In the genomic region with DNA sequence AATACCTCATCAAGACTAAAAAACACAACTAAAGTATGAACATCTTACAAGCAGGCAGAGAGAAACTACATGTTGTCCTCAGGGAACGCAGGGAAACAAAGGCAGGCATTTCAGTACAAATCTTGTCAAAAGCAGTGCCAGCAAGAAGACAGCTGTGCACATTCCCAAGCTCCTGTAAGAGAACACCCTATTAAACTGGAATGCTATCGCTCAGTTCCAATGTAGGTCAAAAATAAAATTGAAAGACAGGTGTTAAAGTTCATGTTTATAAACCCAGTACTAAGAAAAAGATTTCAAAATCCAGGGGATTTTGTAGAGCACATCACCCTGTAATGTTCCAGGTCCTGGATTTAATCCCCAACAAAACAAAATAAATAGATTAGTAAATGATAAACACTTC, we compare ENCODE assay signal across 26 mouse cellular contexts.
A peak's percentile ranks its signal among the peaks of the same experiment; 100 is the strongest.
DNase-seq lines count a peak whose midpoint lies in the region; ATAC-seq and TF ChIP-seq lines count a peak whose summit lies in the region.
"Had no signal": no experiment of that assay in that cellular context is flagged by ENCODE, and none has a peak within 500 bp of the region (broad histone marks: within the 10 kb centered on the region; RNA-seq: fewer than 3 reads in every experiment).

No protein-coding gene starts in this region.

- DNase-seq in heart, adult 8-10 months (ENCODE audit: low spot score) = peak; percentile 1
- no peak for DNase-seq in heart, postnatal 10 days
- DNase-seq in limb, embryonic 10.5 days (ENCODE audit: low spot score) = no peak
- peak; percentile 4 for DNase-seq in MEL (ENCODE audit: low read depth, low spot score)
- peak; percentile 7 for DNase-seq in limb, embryonic 14.5 days (ENCODE audit: low spot score)
- DNase-seq in lung, adult 2 months = no peak
- DNase-seq: adrenal gland, postnatal 25 days; cerebellum, adult 11-12 months; cerebellum, postnatal 10 days; forebrain, postnatal 0 days; gastrocnemius, postnatal 14 days; heart, adult 2 months; heart, postnatal 4 days; kidney, adult 11 months; kidney, postnatal 25 days; liver; lung, postnatal 36 days; right cerebral cortex, postnatal 14 days; thymus, postnatal 4 days had no signal

- TF ChIP-seq RAD21 in MEL (IDR thresholded peaks at IDR 0.05; ENCODE audit: low read depth, low read length) = no peak

- H3K4me3 ChIP-seq in limb, embryonic 13.5 days = no peak overlapping the region
- H3K4me3 ChIP-seq in limb, embryonic 10.5 days = no peak overlapping the region
- H3K4me3 ChIP-seq in MEL (ENCODE audit: control insufficient read depth in 1 of 2, insufficient read depth in 1 of 2, low read depth in 2 of 2, low read length in 2 of 2) = peak overlapping the region; percentile 69 to 71
- no peak overlapping the region for H3K4me3 ChIP-seq in limb, embryonic 14.5 days (replicated peaks; ENCODE audit: low read length)
- no peak overlapping the region for H3K4me3 ChIP-seq in lung, adult 2 months (replicated peaks; ENCODE audit: extremely low read depth, low read depth, low read length)
- H3K4me3 ChIP-seq: embryonic facial prominence, embryonic 15.5 days; forebrain, embryonic 12.5 days; heart, adult 2 months; midbrain, embryonic 12.5 days; neural tube, embryonic 13.5 days had no signal

- TF ChIP-seq CTCF in MEL (IDR thresholded peaks at IDR 0.05 in 2 of 3, conservative IDR thresholded peaks at IDR 0.05 in 1 of 3; ENCODE audit: control insufficient read depth in 1 of 3, insufficient read depth in 1 of 3, low read depth in 2 of 3, low read length in 3 of 3, poor library complexity in 1 of 3, severe bottlenecking in 1 of 3) = no peak
- no peak for TF ChIP-seq CTCF in lung, adult 2 months (IDR thresholded peaks at IDR 0.05; ENCODE audit: insufficient read depth, low read length)

- H3K4me1 ChIP-seq in limb, embryonic 13.5 days = no peaks in the 10 kb centered on the region
- H3K4me1 ChIP-seq in limb, embryonic 10.5 days = no peaks in the 10 kb centered on the region
- peaks cover 0 to 2% of the 10 kb centered on the region in 2 experiments; a peak in 1 of 4 replicates for H3K4me1 ChIP-seq in MEL (ENCODE audit: control insufficient read depth in 1 of 2, insufficient read depth in 2 of 2, low read length in 2 of 2)
- H3K4me1 ChIP-seq in limb, embryonic 14.5 days (ENCODE audit: control insufficient read depth, insufficient read depth, low read length) = no peaks in the 10 kb centered on the region
- H3K4me1 ChIP-seq in lung, adult 2 months (ENCODE audit: control insufficient read depth, insufficient read depth, low read length) = no peaks in the 10 kb centered on the region
- H3K4me1 ChIP-seq: embryonic facial prominence, embryonic 15.5 days; forebrain, embryonic 12.5 days; midbrain, embryonic 12.5 days; neural tube, embryonic 13.5 days had no signal

- no peak overlapping the region for H3K9ac ChIP-seq in limb, embryonic 13.5 days
- no peak overlapping the region for H3K9ac ChIP-seq in MEL (ENCODE audit: control insufficient read depth, low read depth, low read length, poor library complexity, severe bottlenecking)
- no peak overlapping the region for H3K9ac ChIP-seq in limb, embryonic 14.5 days (ENCODE audit: low read depth, low read length, severe bottlenecking)
- H3K9ac ChIP-seq: embryonic facial prominence, embryonic 15.5 days; forebrain, embryonic 12.5 days; forebrain, postnatal 0 days; hindbrain, embryonic 14.5 days; midbrain, embryonic 12.5 days; neural tube, embryonic 13.5 days had no signal

- TF ChIP-seq EP300 in MEL (IDR thresholded peaks at IDR 0.05; ENCODE audit: low read depth in 1 of 2, low read length in 2 of 2) = no peak

- 76% methylated on average over 2 of the region's 2 CpGs for WGBS in limb, embryonic 13.5 days
- 88% methylated on average over 2 of the region's 2 CpGs for WGBS in limb, embryonic 10.5 days
- 53% methylated on average over 2 of the region's 2 CpGs for WGBS in limb, embryonic 14.5 days
- WGBS in lung, adult 2 months = 62% methylated on average over 2 of the region's 2 CpGs

- no peaks in the 10 kb centered on the region for H3K27me3 ChIP-seq in limb, embryonic 13.5 days
- no peaks in the 10 kb centered on the region for H3K27me3 ChIP-seq in limb, embryonic 10.5 days (ENCODE audit: low read depth, poor library complexity, severe bottlenecking)
- H3K27me3 ChIP-seq in MEL (ENCODE audit: control insufficient read depth in 1 of 2, insufficient read depth in 2 of 2, low read length in 2 of 2) = no peaks in the 10 kb centered on the region
- no peaks in the 10 kb centered on the region for H3K27me3 ChIP-seq in limb, embryonic 14.5 days (ENCODE audit: control insufficient read depth, insufficient read depth, low read length)
- H3K27me3 ChIP-seq: embryonic facial prominence, embryonic 15.5 days; forebrain, embryonic 12.5 days; midbrain, embryonic 12.5 days; neural tube, embryonic 13.5 days had no signal

- intact Hi-C loops in heart, postnatal 10 days (cut with DNase I) = no loop called here

- H3K27ac ChIP-seq in limb, embryonic 13.5 days = no peak overlapping the region
- H3K27ac ChIP-seq in limb, embryonic 10.5 days = no peak overlapping the region
- no peak overlapping the region for H3K27ac ChIP-seq in MEL (ENCODE audit: control insufficient read depth, low read depth, low read length)
- H3K27ac ChIP-seq in limb, embryonic 14.5 days (replicated peaks; ENCODE audit: low read depth, low read length) = no peak overlapping the region
- H3K27ac ChIP-seq: embryonic facial prominence, embryonic 15.5 days; forebrain, embryonic 12.5 days; heart, adult 2 months; hindbrain, embryonic 14.5 days; midbrain, embryonic 12.5 days; neural tube, embryonic 13.5 days had no signal

- H3K4me2 ChIP-seq in limb, embryonic 13.5 days (replicated peaks) = no peak overlapping the region
- no peak overlapping the region for H3K4me2 ChIP-seq in limb, embryonic 14.5 days (replicated peaks; ENCODE audit: low read depth, low read length, severe bottlenecking)
- H3K4me2 ChIP-seq: embryonic facial prominence, embryonic 15.5 days; forebrain, embryonic 12.5 days; hindbrain, embryonic 14.5 days; midbrain, embryonic 12.5 days; neural tube, embryonic 13.5 days had no signal

- H3K9me3 ChIP-seq in limb, embryonic 13.5 days = no peaks in the 10 kb centered on the region
- no peaks in the 10 kb centered on the region for H3K9me3 ChIP-seq in limb, embryonic 10.5 days (replicated peaks)
- no peaks in the 10 kb centered on the region for H3K9me3 ChIP-seq in MEL (replicated peaks; ENCODE audit: insufficient read depth, low read length)
- H3K9me3 ChIP-seq in limb, embryonic 14.5 days (ENCODE audit: control insufficient read depth, low read length) = no peaks in the 10 kb centered on the region
- H3K9me3 ChIP-seq: embryonic facial prominence, embryonic 15.5 days; forebrain, embryonic 12.5 days; G1E; midbrain, embryonic 12.5 days; neural tube, embryonic 13.5 days had no signal

- ATAC-seq in limb, embryonic 13.5 days (ENCODE audit: low FRiP score, low read depth) = peak; percentile 36; the same call in 1 of the 2 replicates
- ATAC-seq in limb, embryonic 14.5 days (ENCODE audit: low FRiP score, low read depth) = peak; percentile 53; the same call in 1 of the 2 replicates
- ATAC-seq: forebrain, postnatal 0 days had no signal

- no peaks in the 10 kb centered on the region for H3K79me2 ChIP-seq in MEL (ENCODE audit: control insufficient read depth, insufficient read depth, low read length, poor library complexity)

- H3K36me3 ChIP-seq in limb, embryonic 13.5 days = no peaks in the 10 kb centered on the region
- no peaks in the 10 kb centered on the region for H3K36me3 ChIP-seq in limb, embryonic 10.5 days
- H3K36me3 ChIP-seq in MEL (ENCODE audit: control insufficient read depth in 1 of 2, insufficient read depth in 2 of 2, low read length in 2 of 2) = peaks cover 0 to 3% of the 10 kb centered on the region in 2 experiments; a peak in 2 of 4 replicates
- no peaks in the 10 kb centered on the region for H3K36me3 ChIP-seq in limb, embryonic 14.5 days (ENCODE audit: control insufficient read depth, insufficient read depth, low read length)
- H3K36me3 ChIP-seq: embryonic facial prominence, embryonic 15.5 days; forebrain, embryonic 12.5 days; G1E; midbrain, embryonic 12.5 days; neural tube, embryonic 13.5 days had no signal

- TF ChIP-seq POLR2A in MEL (IDR thresholded peaks at IDR 0.05; ENCODE audit: control insufficient read depth in 1 of 2, insufficient read depth in 1 of 2, low read depth in 1 of 2, low read length in 2 of 2, poor library complexity in 1 of 2) = no peak
- no peak for TF ChIP-seq POLR2A in limb, embryonic 14.5 days (IDR thresholded peaks at IDR 0.05; ENCODE audit: borderline replicate concordance, extremely low read depth, insufficient read depth, insufficient read length)
- no peak for TF ChIP-seq POLR2A in lung, adult 2 months (IDR thresholded peaks at IDR 0.05; ENCODE audit: borderline replicate concordance, extremely low read depth, low read depth, low read length)

TF ChIP-seq in MEL, 35 proteins besides CTCF, POLR2A, EP300 and RAD21:
- no peak for TF ChIP-seq ZC3H11A (IDR thresholded peaks at IDR 0.05; ENCODE audit: low read depth, low read length)
- no peak for TF ChIP-seq BHLHE40 (IDR thresholded peaks at IDR 0.05; ENCODE audit: borderline replicate concordance, low read depth, low read length)
- no peak for TF ChIP-seq TAL1 (IDR thresholded peaks at IDR 0.05; ENCODE audit: low read length)
- no peak for TF ChIP-seq NELFE (IDR thresholded peaks at IDR 0.05; ENCODE audit: low read depth, low read length)
- no peak for TF ChIP-seq NRF1 (IDR thresholded peaks at IDR 0.05; ENCODE audit: insufficient read depth, low read depth, low read length, poor library complexity, severe bottlenecking)
- no peak for TF ChIP-seq MYC (IDR thresholded peaks at IDR 0.05; ENCODE audit: low read depth, low read length)
- TF ChIP-seq HCFC1 (IDR thresholded peaks at IDR 0.05; ENCODE audit: low read depth, low read length) = no peak
- no peak for TF ChIP-seq USF2 (IDR thresholded peaks at IDR 0.05; ENCODE audit: borderline replicate concordance in 1 of 2, insufficient read depth in 1 of 2, low read depth in 1 of 2, low read length in 2 of 2)
- no peak for TF ChIP-seq ZNF384 (IDR thresholded peaks at IDR 0.05; ENCODE audit: low read depth, low read length)
- TF ChIP-seq POLR2AphosphoS2 (IDR thresholded peaks at IDR 0.05; ENCODE audit: low read length) = no peak
- no peak for TF ChIP-seq MAZ (IDR thresholded peaks at IDR 0.05; ENCODE audit: low read depth, low read length)
- TF ChIP-seq MAX (IDR thresholded peaks at IDR 0.05; ENCODE audit: low read length) = no peak
- TF ChIP-seq KAT2A (conservative IDR thresholded peaks at IDR 0.05; ENCODE audit: low read depth, low read length) = no peak
TF ChIP-seq in MEL: peak in this region for 0.

Comparison
In these comparisons a context has a peak if more than half of its experiments do, and no peak if none do; other contexts are left out.
1. DNase-seq: peak in heart, adult 8-10 months (single experiment), MEL (single experiment) and limb, embryonic 14.5 days (single experiment); none in heart, postnatal 10 days (0 of 2), limb, embryonic 10.5 days (single experiment) and lung, adult 2 months (single experiment).
2. H3K4me3 ChIP-seq: peak in MEL (2 of 2); none in limb, embryonic 13.5 days (single experiment), limb, embryonic 10.5 days (single experiment), limb, embryonic 14.5 days (single experiment) and lung, adult 2 months (single experiment).